Mouse (Mus musculus) spleen, postnatal 10 days (tissue): Measurements from ENCODE around the gene Lrch3.
"Not testable (repeated sequence)": the region's sequence is repeated elsewhere in the genome, so short reads cannot be mapped to it uniquely, and the experiment has no call there.

Experiments
- DNase-seq, 2 experiments: peaks; one replicate each; pipeline ENCODE4 v3.0.0; 2021 to 2022; ENCODE audit warnings: low spot score in 2 of 2

The Lrch3 gene

DNA sequence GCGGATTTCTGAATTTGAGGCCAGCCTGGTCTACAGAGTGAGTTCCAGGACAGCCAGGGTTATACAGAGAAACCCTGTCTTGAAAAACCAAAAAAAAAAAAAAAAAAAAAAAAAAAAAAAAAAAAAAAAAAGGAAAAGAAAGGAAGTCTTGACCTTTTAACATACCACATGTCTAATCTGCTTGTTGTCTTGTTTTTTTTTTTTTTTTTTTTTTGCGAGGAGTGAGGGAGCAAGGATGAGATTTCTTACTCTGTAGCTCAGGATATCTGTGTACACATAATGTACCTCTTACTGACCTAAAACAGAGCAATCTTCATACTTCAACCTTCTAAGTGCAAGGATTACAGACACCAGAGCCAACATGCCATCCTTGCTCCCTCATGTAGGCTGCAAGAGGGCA lies 141.0 kb downstream of the Lrch3 start:
- DNase-seq: not testable (repeated sequence)

DNA sequence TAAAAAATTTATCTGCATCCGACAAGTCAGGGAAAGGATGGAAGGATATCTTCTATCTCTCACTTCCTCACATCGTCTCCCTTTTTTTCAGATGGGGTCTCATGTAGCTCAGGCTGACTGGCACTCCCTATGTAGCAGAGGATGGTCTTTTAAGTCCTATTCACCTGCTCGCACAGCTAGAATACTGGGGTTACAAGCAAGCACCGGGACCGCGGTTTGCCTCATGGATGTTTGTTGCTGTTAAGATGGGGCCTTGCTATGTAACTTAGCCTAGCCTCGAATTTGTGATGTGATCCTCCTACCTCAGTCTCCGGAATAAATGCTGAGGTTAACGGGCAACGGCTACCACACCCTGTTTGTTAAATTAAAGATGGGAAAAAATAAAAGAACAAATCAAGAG lies 141.8 kb downstream of the Lrch3 start:
- peak in 1 of 2 experiments; percentile 15 for DNase-seq

DNA sequence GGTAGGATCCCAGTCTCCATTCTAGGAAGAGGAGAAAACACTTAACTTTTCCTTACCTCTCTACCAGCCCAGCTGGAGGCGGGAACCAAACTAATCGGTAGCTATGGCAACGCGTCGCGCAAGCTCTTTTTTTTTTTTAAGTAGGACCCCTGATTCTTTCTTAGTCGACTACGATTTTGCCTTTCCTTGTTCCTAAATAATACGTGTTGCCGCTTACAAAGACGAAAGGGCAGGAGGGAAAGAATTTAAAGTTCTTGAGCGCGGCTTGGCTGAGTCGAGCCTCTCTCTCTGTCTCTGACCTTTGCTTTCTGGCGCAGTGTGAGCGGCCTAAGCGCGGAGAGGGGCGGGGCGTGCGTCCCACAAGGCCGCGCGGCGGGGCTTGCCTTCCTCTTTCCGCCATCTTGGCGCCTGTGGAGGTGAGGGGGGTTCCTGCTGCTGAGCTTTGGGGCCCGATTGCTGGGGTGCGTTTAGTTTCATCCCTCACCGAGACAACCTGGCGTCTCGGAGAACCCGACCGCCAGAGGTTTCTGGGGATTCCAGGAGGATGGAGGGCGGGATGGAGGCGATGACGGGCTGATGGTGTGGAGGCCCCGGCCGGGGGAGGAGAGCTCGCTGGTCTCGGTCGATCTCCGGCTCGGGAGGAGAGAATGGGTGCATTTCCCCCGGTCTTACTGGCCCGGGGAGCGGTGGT lies 142.3 kb downstream of the Lrch3 start, which contains the start of the genes Iqcg and Rpl35a:
Gene Iqcg, minus strand, starts transcription at position 124 of the 691 bp plus-strand sequence.
Gene Rpl35a, plus strand, starts transcription at position 359 of the 691 bp plus-strand sequence.
- peak; percentile 91 to 92 for DNase-seq

DNA sequence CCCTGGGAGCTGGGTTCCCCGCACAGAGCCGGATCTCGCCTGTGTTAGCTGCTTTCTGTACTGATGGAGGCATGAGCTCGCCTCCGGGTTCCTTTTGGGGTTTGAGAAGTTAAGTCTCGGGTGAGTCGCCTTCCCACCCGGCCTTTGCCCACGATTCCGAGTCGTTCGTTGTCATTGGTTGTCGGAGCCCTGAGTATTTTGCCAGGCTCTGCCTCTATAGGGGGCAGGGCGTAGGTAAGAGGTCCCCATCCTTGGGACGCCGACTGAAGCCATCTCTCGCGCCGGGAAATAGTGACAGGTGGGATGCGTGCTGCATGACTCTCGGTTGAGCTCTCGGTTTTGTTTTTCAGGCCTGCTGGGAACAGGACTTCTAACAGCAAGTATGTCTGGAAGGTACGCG lies 142.9 kb downstream of the Lrch3 start:
- DNase-seq: no peak

DNA sequence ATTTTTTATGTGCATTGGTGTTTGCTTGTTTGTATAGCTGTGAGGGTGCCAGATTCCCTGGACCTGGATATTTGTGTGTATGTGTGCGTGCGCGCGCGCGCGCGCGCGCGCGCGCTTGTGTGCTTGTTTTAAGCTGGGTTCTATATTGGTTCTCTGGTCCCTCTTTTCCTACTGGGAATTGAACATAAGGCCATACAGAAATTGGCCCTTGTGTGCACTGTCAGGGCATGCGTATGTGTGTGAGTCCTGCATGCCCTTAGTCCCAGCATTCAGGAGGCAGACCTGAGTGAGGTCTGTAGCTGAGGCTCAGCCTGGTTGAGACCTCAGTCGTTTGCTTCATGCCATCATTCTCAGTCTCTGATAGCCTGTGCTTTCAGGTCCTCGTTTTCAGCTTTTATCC lies 144.1 kb downstream of the Lrch3 start:
- DNase-seq: no peak

DNA sequence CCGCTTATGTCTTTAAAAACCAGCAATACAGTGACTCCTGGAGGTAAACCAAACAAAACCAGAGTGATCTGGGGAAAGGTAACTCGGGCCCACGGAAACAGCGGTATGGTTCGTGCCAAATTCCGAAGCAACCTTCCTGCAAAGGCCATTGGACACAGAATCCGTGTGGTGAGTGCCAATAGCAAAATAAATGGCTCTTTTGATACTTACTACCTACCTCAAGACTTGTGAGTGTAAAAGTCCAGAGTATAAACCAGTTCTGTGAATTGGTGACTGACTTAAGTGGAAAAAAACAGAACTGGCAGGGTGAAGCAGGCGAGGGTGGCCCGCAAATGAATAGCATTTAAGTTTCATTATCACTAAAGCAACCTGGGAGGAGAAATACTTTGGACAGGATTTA lies 144.8 kb downstream of the Lrch3 start:
- not testable (repeated sequence) for DNase-seq

DNA sequence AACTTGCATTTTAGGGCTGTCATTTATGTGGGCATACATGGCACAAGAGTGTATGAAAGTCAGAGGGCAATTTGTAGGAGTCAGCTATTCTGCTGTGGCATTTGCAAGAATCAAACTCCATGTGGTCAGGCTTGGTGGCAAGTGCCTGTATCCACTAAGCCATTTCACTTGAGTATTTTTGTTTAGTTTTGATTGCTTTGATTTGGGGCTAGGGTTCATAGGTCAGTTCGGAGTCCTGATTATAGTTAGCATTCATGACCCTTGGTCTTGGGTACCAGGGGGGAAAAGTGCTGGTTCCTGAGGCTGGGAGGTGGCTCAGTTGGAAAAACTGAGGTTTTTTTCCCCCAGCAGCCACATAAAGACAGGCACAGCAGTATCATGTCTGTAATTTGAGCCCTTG lies 145.6 kb downstream of the Lrch3 start:
- DNase-seq: no peak

DNA sequence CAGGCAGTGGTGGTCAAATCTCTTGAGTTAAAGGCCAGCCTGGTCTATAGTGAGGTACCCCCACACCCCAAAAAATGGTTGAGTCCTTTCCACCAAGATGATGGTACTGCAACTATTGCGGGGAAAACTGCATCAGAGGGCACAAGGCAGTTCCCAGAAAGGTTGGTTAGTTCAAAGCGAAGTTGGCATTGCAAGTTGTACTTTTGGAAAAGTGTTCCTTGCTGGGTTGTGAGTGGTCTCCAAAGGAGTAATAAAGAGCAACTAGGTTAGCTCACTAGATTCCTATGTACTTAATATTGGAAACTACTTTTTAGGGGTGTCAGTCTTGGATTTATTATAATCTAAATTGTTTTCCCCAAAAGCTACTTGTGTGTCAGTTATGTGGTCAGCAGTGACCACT lies 147.0 kb downstream of the Lrch3 start:
- DNase-seq: no peak

DNA sequence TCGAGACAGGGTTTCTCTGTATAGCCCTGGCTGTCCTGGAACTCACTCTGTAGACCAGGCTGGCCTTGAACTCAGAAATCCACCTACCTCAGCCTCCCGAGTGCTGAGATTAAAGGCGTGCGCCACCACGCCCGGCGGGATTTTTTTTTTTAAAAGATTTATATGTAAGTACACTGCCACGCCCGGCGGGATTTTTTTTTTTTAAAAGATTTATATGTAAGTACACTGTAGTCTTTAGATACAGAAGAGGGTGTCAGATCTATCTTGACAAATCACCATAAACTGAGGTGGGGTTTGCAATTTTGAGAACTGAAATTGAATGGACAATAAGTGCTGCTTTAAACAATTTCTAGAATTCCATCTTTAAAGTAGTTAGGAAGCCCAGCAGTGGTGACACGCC lies 147.5 kb downstream of the Lrch3 start:
- DNase-seq: no peak

DNA sequence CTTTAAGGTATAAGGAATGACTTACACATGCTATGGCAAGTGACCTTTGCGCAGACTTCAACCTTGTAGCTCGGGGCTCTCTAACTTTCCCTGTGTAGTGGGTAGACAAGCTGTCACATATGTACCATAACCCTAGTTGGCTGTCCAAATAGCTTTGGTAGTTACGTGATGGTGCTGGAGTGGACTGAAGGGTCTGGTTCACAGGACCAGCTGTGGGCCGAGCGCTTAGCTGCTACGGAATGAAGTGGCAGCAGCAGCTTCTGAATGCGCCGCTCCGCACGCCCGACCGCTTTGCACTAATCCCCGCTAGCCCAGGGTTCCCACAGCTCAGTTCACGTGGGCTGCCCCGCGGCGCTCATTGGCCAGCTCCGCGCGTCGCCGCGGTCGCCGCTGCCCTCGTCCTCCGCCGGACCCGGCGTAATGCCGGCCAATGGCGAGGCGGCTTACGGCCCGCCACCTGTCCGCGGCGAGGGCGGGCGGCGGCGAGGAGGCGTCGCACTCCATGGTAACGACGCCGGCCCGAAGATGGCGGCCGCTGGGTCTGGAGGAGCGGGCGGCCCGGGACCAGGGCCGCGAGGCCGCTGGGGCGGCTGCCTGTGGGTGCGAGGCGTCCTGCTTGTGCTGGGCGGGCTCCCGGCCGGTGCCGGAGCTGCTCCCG lies 148.3 kb downstream of the Lrch3 start, which contains the start of gene Lmln:
Gene Lmln, plus strand, starts transcription at position 498 of the 658 bp plus-strand sequence.
- peak; percentile 81 to 88 for DNase-seq

DNA sequence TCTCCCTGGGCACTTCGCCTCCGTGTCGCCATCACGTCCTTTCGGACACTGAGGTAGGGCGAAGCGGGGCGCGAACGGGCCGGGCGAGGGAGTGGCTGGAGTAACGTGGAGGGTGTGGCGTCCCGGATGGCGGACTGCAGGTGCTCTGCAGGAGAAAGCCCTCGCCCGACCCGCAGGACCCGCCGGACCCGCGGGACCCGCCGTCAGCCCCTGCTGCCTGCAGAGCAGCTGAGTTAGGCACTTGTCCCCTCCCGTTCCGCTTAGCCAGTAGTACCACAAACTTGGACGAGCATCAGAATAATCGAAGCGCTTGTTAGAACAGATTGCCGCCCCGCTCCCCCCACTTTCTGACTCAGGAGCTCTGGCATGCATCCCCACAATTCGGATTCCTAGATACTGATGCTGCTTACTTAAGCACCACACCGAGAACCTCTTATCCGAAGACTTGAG lies 148.8 kb downstream of the Lrch3 start:
- no peak for DNase-seq

DNA sequence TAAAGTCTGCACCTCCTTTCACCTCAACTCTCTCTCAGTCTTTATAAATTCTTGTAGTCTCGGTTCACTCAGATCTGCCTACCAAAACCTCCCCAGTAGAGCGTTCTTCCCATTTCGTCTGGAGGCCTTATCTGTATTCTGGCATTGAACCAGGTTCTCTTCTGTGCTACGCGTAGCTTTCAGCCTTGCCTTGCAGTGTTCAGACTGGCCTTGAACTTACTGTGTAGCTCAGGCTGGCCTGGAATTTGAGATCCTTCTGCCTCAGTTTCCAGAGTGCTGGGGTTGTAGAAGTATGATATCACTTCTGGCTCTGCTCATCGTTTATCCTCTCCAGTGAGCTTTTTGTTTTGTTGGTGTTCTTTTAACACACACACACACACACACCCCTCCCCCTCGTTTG lies 149.4 kb downstream of the Lrch3 start:
- no peak for DNase-seq

DNA sequence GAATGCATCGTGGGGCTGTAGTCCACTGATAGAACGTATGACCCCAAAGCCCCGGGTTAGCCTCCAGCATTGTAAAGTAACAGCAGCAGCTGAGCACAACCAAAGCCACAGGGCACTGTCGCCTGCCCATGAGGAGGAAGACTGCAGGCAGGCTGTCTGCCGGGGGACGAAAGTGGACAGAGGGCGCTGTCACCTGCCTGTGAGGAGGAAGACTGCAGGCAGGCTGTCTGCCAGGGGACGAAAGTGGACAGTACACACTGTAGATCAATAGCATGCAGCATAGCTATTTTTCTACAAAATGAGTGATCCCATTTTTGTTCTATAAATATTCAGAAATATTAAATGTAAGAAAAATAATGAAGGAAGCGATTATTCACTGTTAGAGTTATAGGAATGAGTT lies 150.7 kb downstream of the Lrch3 start:
- no peak for DNase-seq
